In the genomic region with DNA sequence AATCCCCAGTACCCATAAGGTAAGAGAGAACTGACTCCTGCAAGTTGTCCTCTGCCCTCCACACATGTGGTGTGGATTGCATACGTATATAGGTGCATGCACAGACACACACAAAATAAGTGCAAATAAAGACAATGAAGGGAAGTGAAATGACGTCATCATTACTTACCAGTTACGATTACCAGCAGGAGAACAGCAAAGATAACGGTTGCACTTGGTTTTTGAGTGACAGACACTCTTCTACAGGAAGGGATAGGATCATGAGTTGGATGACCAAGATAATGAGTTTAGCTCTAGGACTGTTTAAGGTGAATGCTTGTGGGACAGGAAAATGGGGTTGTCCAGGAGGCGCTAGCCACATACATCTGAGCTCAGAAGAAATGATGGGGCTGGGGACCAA, we compare ENCODE assay signal across 28 mouse cellular contexts. TPM values are rescaled to one million over a fixed set of nuclear protein-coding genes. Genes with fewer than 3 reads are reported as not detected.
"Had no signal": no experiment of that assay in that cellular context is flagged by ENCODE, and none has a peak within 500 bp of the region (broad histone marks: within the 10 kb centered on the region; RNA-seq: fewer than 3 reads in every experiment).

No protein-coding gene starts in this region.

- H3K9ac ChIP-seq: embryonic facial prominence, embryonic 12.5 days; embryonic facial prominence, embryonic 13.5 days; embryonic facial prominence, embryonic 15.5 days; forebrain, embryonic 12.5 days; forebrain, embryonic 13.5 days; forebrain, embryonic 15.5 days; forebrain, postnatal 0 days had no signal

- H3K27me3 ChIP-seq: embryonic facial prominence, embryonic 12.5 days; embryonic facial prominence, embryonic 13.5 days; embryonic facial prominence, embryonic 15.5 days; forebrain, embryonic 12.5 days; forebrain, embryonic 15.5 days had no signal

- H3K4me3 ChIP-seq: embryonic facial prominence, embryonic 10.5 days; embryonic facial prominence, embryonic 12.5 days; embryonic facial prominence, embryonic 13.5 days; embryonic facial prominence, embryonic 15.5 days; erythroblast, embryonic 14.5 days; forebrain, embryonic 10.5 days; forebrain, embryonic 12.5 days; forebrain, embryonic 13.5 days; forebrain, embryonic 15.5 days; gastrocnemius, adult 2 months; heart, adult 2 months; heart, embryonic 10.5 days had no signal

- H3K27ac ChIP-seq: embryonic facial prominence, embryonic 10.5 days; embryonic facial prominence, embryonic 12.5 days; embryonic facial prominence, embryonic 13.5 days; embryonic facial prominence, embryonic 15.5 days; forebrain, embryonic 10.5 days; forebrain, embryonic 12.5 days; forebrain, embryonic 13.5 days; forebrain, embryonic 15.5 days; gastrocnemius, adult 2 months; heart, adult 2 months; heart, embryonic 10.5 days had no signal

- H3K36me3 ChIP-seq: embryonic facial prominence, embryonic 10.5 days; embryonic facial prominence, embryonic 12.5 days; embryonic facial prominence, embryonic 13.5 days; embryonic facial prominence, embryonic 15.5 days; forebrain, embryonic 12.5 days; forebrain, embryonic 15.5 days; heart, embryonic 10.5 days had no signal

- H3K9me3 ChIP-seq: embryonic facial prominence, embryonic 10.5 days; embryonic facial prominence, embryonic 12.5 days; embryonic facial prominence, embryonic 13.5 days; embryonic facial prominence, embryonic 15.5 days; forebrain, embryonic 10.5 days; forebrain, embryonic 12.5 days; forebrain, embryonic 13.5 days; forebrain, embryonic 15.5 days; heart, embryonic 10.5 days had no signal

- DNase-seq: cerebellum, postnatal 10 days; cerebellum, postnatal 14 days; cerebellum, postnatal 25 days; cerebellum, postnatal 36 days; embryo, embryonic 11 days; forebrain, postnatal 0 days; gastrocnemius, adult 2 months; gastrocnemius, postnatal 10 days; gastrocnemius, postnatal 14 days; gastrocnemius, postnatal 25 days; gastrocnemius, postnatal 36 days; heart, adult 11 months; heart, adult 18-20 months; heart, adult 2 months had no signal

RNA-seq across cellular contexts. Expression of a gene that starts 4.8 kb away (rescaled TPM):
- polyA plus RNA-seq: erythroblast, embryonic 14.5 days had no signal

RNA-seq across cellular contexts. Expression of a gene that starts 58.4 kb away (rescaled TPM):
- total RNA-seq: gastrocnemius, adult 18-20 months; gastrocnemius, adult 2 months; gastrocnemius, adult 8-10 months; gastrocnemius, postnatal 10 days; gastrocnemius, postnatal 14 days; gastrocnemius, postnatal 25 days; gastrocnemius, postnatal 36 days; gastrocnemius, postnatal 4 days; heart, adult 18-20 months; heart, adult 2 months; heart, adult 8-10 months had no signal
- polyA plus RNA-seq: erythroblast, embryonic 14.5 days; heart, adult 2 months had no signal
